Mouse (Mus musculus): Measurements from ENCODE around the gene Dnah17.

Dnah17 gene

DNA sequence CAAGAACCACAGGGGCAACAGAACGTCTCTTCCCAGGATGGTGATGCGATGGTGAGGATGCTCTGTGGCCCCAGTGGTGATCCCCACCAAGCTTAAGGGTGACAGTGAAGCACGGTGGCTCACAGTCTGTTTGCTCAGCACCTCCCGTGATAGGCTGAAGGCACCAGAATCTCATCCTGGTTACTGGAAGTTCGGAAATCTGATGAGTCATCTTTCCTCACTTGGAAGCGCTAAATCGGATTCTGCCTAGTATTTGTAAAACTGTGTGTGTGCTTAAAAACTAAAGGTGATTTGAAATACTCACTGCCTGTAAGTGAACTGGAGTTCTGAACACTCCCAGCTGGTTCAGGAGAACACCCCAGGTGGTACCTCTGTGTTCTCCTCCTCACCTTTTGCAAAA is 146.7 kb downstream of the Dnah17 start:
- in situ Hi-C loops (cut with MboI; ENCODE audit: unreplicated experiment in 2 of 2) = no loop called here

DNA sequence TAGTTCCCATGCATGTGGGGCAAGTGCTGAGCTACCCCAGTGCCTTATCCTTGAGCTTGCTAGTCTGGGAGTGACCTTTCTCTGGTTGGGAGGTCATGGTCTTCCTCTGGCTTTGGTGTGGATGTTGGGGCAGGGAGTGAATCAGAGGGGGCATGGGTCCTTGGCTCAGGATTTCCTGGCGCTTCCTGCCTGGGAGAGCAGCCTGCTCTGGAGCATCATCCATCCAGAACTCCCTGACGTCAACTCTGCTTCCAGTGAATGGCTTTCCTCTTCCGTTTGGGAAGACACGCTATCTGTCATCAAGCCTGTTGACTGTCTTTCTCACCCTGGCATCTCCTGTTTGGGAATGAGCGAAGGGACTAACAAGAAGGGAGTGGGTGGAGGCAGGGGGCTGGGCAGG is 148.0 kb downstream of the Dnah17 start:
- in situ Hi-C loops (cut with MboI; ENCODE audit: unreplicated experiment in 2 of 2) = no loop called here

DNA sequence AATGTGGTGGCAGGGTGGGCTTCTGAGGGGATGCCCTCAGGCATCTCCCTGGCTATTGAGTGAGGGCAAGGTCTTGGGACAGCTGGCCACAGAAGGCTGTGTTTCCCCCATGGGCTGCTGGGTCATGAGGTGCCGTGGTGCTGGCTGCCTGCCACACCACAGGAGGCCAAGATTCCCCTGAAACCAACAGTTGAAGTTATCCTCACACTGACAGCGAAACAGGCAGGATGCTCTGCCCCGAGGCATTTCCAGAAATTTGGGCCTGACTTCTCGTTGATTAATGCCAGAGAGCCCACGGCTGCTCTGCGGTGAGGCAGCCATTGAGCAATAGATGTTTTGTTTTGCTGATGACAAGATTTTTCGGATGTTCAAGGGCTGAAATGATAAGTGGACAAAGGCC is 151.0 kb downstream of the Dnah17 start:
- in situ Hi-C loops (cut with MboI; ENCODE audit: unreplicated experiment in 2 of 2) = no loop called here

DNA sequence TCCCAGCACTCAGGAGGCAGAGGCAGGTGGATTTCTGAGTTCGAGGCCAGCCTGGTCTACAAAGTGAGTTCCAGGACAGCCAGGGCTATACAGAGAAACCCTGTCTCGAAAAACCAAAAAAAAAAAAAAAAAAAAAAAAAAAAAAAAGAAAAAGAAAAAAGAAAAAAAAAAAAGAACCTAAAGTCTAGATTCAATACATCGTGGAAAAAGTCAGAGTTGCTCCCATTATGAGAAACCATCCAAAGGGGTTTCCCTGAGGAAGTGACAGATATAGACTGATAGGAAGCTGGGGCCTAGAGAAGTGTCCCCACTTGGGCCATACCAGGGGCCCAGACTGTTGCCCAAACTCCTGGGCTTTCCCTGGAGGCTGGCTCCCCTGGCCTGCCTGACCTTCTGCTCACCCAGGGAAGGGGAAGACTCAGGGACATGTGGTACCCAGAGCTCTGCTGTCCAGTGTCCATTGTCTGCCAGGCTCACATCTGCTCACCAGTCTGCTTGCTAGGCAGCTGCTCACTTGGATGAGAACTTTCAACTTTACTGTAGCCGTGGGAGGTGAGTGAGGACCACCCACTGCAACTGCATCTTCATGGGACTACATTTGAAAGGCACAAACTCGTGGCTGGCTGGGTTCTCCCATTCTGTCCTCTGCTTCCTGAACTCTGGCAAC is 152.6 kb downstream of the Dnah17 start:
- in situ Hi-C loops (cut with MboI; ENCODE audit: unreplicated experiment in 2 of 2) = no loop called here

DNA sequence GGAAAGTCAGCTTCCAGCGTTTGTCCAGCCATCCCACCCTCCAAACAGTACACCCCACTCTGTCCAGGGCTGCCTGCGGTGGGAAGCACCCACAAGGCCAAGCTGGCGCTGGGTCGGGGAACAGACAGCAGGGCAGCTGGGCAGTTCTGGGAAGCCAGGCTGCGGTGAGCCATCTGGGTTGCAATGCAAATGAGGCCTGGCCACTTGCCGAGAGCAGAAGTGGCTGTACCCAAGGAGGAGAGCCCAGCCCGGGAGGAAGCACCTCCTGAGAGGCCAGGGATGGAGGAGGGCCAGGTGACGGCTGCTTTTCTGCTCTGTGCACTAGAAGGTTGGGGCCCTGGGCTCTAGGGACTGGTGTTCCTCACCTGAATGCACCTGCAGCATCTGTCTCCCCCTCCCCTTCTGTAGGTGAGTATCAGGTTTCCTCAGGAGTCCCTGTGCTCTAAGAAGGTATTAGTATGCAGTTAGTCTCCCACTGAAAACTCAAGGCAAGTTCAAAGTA is 154.3 kb downstream of the Dnah17 start:
- in situ Hi-C loops (cut with MboI; ENCODE audit: unreplicated experiment in 2 of 2) = no loop called here

DNA sequence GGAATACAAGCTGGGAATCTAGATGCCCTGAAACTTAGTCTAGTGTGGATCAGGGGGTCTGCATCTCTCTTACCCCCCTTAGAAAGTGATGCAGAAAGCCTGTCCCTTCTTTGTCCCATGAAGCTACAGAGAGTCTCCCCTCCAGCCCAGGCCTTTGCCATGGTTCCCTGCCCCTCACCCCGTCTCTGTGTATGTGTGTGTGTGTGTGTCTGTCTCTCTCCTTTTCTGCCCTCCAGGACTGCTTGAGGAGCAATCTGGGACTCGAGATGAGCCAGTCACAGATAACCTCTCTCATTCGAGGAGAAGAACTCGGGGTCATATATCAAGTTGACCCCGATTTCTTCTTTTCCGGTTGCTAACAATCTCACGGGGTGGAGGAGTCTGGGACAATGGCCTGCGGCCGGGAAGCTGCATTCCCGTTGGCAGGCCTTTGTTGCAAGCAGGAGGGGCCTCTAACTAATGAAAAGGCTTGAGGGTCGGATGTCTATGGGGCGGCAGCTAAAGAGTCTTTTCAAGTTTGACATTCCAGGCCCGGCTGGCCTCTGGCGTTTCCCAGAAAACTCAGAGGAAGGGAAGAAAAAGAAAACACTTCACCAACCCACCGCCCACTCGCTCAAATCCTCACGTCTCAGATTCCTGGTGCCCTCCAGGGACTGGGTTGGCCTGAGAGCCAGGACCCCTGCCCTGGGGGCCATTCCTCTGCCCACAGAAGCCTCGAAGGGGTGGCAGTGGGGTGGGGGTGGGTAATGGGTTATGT is 155.0 kb downstream of the Dnah17 start:
- in situ Hi-C loops (cut with MboI; ENCODE audit: unreplicated experiment in 2 of 2) = no loop called here

DNA sequence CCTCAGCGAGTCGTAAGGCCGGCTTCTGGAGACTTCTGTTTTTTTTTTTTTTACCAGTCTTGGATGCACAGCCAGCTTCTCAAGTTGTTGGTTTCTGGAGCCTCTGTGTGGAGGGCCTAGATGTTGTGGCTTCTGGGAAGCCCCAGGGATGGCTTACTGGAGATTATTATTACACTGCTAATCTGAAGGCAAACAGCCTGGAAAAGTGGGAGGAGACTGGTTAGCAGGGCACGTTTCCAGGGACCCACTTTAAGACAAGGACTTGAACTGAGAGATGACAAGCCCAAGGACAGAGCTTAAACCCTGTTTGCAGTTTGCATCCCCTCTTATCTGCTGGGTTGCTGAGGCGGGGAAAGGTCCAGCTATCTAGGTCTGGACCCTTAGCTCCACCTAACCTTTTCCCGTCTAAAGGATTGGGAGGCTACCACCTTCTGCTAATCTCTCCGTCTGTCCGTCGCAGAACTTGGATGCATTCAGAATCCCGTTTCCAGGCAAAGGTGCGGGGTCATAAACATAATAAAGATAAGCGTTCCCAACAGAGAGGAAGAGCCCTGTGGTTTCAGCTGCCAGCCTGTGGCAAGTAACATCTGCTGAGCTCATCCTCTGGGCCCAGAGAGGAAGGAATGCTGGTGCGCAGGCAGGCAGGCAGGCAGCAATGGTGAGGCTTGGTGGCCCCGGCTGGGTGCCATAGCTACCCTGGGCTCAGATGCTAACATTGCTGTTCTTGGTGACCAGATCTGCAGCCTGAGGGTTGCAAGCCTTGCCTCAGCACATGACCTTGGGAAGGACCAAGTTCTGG is 155.9 kb downstream of the Dnah17 start:
- in situ Hi-C loops (cut with MboI; ENCODE audit: unreplicated experiment in 2 of 2) = loop anchor here (5.0 kb wide), 1 partner anchor 48 kb away; no protein-coding TSS in a partner anchor

DNA sequence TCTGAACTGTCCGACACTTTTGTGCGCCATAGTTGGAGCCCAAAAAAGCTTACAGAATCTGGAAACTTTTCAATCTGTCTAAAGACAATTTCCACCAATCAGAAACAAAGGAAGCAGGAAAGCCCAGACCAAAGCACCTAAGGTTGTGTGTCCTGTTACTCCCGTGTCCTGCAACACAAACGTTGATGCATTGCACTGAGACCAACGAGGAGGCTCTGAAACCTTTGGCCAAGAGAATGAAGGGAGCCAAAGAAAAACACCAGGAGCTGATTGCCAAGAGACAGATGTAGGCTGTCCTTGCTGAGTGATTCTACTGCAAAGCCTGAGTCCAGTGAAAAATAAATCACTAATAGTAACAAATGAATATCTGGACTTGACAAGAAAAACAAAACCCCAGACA is 156.9 kb downstream of the Dnah17 start:
- in situ Hi-C loops (cut with MboI; ENCODE audit: unreplicated experiment in 2 of 2) = loop anchor here (5.0 kb wide), 1 partner anchor 49 kb away; no protein-coding TSS in a partner anchor

DNA sequence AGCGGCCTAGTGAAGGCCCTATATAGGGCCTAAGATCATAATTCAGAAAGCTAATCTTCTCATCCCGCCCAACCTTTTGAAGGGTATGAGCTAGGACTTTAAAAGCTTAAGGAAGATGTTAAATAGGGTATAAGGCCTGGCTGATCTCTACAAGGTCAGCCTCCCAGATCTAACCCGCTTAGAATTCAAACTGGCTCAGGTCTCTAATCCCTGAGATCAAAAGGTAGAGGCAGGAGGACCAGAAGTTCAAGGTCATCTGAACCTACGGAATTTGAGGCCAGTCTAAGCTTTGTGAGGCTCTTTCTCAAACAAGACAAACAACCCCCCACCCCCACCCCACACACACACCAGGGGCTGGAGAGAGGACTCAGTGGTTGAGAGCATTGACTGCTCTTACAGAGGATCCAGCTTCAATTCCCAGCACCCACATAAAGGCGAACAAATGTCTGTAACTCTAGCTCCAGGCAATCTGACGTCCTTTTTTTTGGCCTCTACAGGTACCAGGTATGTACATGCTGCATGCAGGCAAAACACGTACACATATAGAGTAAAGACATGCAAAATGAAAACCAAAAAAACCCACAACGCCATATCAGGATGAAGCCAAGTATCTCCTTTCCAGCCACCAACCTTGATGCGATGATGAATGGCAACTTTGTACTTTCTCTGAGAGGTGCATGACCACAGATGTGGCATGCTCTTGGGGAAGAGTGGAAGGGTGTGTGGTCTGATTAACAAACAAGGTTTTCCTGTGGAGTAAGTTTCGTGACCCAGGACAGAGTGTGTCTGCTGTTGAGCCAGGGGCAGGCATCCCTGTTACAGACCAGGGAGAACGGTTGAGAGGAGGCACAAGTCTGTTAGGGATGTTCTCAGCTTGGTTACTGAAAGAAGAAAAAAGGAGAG is 157.5 kb downstream of the Dnah17 start:
- in situ Hi-C loops (cut with MboI; ENCODE audit: unreplicated experiment in 2 of 2) = loop anchor here (5.0 kb wide), 1 partner anchor 49 kb away; no protein-coding TSS in a partner anchor

Data from v-Abl transformed pro-B cells (cell line).